Mouse (Mus musculus) kidney, embryonic 15.5 days (tissue): ENCODE results near the gene Parp12. TPM values are rescaled to one million over a fixed set of nuclear protein-coding genes. Genes with fewer than 3 reads are reported as not detected.

ENCODE experiments used
- ATAC-seq: fragments of 200-750 bp; cut with Nextera tagmentation; replicated peaks from 2 replicates; pipeline ENCODE4 v1.8.0; 2017; ENCODE audit warnings: moderate TSS enrichment; ENCODE audit not compliant: low FRiP score
- H3K27ac ChIP-seq: fragments of 300-500 bp; sonication (generic); 2 replicates; pipeline ENCODE4 v1.5.1; 2015; ENCODE audit warnings: mild to moderate bottlenecking, inconsistent platforms
- H3K27me3 ChIP-seq: fragments of 300-500 bp; sonication (generic); 2 replicates; pipeline ENCODE4 v1.6.1; 2015; ENCODE audit warnings: inconsistent platforms
- H3K36me3 ChIP-seq: fragments of 300-500 bp; sonication (generic); 2 replicates; pipeline ENCODE4 v1.6.1; 2015; ENCODE audit warnings: inconsistent platforms
- H3K4me1 ChIP-seq: fragments of 300-500 bp; sonication (generic); 2 replicates; pipeline ENCODE4 v1.6.1; 2015; ENCODE audit warnings: inconsistent platforms
- H3K4me2 ChIP-seq: fragments of 300-500 bp; sonication (generic); 2 replicates; pipeline ENCODE4 v1.6.1; 2015; ENCODE audit warnings: moderate library complexity, mild to moderate bottlenecking, inconsistent platforms
- H3K4me3 ChIP-seq: fragments of 300-500 bp; sonication (generic); replicated peaks from 2 replicates; pipeline ENCODE4 v1.5.1; 2015; ENCODE audit warnings: mild to moderate bottlenecking, inconsistent platforms
- H3K9ac ChIP-seq: fragments of 300-500 bp; sonication (generic); 2 replicates; pipeline ENCODE4 v1.6.1; 2015; ENCODE audit warnings: mild to moderate bottlenecking, inconsistent platforms
- H3K9me3 ChIP-seq: fragments of 300-500 bp; sonication (generic); replicated peaks from 2 replicates; pipeline ENCODE4 v1.6.1; 2016; ENCODE audit warnings: inconsistent platforms
- WGBS: fragments of 180-500 bp; shearing (Covaris S2); methylation state at CpG from one replicate; pipeline ENCODE4 v1.1.7; 2015; ENCODE audit warnings: mixed read lengths; 5-methylcytosine and 5-hydroxymethylcytosine counted together
- polyA plus RNA-seq: library from polyadenylated mRNA; unstranded; fragments of >200 nt; fragmentation: Nextera tagmentation; extraction: Ambion mirVana; gene quantifications from 2 replicates; pipeline ENCODE4 v1.2.1, GENCODE M21; 2015

Gene Parp12
- polyA plus RNA-seq, 1 experiment from 2014 or later, result 8.0 TPM

DNA sequence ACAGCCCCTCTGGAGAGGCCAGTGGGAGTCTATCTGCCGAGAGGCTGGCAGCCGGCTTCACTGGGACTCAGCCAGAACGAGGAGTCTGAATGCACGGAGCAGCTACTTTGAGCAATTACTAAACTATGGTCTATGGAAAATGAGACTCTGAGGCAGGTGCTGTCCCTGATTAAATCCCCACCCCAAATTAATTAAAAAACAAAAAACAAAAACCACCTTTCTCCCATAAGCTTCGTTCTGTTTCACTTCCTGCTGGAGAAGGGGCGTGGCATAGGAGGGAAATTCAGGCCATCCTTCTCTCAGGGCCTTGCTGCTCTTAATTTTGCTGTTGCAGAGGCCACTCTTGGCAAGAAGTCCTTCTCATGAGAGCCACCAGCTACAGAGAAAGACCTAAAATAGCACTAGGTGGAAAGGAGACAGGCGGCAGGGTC, 62.3 kb downstream of the Parp12 start:
- H3K27me3 ChIP-seq, result peaks cover 6% of the 10 kb centered on the region; the same call in 1 of the 2 replicates
- 55% methylated on average over 7 of the region's 7 CpGs for WGBS
- peaks cover 28% of the 10 kb centered on the region for H3K4me1 ChIP-seq
- H3K27ac ChIP-seq, result no peak overlapping the region
- no peaks in the 10 kb centered on the region for H3K36me3 ChIP-seq
- no peak overlapping the region for H3K9ac ChIP-seq
- H3K4me3 ChIP-seq, result no peak overlapping the region
- ATAC-seq, result no peak
- H3K4me2 ChIP-seq, result no peak overlapping the region
- no peaks in the 10 kb centered on the region for H3K9me3 ChIP-seq

DNA sequence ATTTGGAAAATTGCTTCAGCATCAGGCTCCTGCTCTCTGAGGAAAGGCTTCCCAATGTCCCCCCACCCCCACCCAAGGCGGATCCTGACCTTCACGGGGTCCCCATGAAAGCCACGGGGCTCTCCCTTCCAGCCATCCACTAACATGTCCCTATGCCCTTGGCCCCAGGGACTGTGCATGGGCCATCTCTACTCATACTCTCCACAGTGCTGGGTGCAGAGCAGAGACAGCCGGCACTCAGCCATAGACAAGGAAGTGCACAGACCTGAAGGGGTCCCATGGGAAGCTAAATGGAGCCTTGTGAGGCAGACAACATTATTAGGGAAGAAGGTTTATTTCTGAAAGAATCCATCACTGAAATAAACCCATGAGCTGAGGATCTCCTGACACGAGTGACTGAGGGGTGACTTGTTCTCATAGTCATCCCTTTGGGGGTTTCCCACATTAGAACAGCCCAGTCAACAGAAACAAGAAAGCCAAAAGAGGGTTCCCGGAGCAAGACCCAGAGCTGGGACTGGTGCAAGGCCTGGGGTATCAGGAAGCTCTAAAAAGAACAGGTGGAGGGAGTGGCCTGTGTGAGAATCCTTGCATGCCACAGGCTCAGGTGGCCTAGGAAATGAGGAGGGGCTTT, 63.2 kb downstream of the Parp12 start:
- Histone ChIP-seq H3K4me1 (peaks cover 24% of the 10 kb centered on the region), H3K4me3 (no peak overlapping the region), H3K36me3 (no peaks in the 10 kb centered on the region), H3K27me3 (peaks cover 6% of the 10 kb centered on the region; the same call in 1 of the 2 replicates), H3K4me2 (no peak overlapping the region), H3K9ac (no peak overlapping the region), H3K27ac (no peak overlapping the region), H3K9me3 (no peaks in the 10 kb centered on the region)
- WGBS, result 62% methylated on average over 6 of the region's 6 CpGs
- ATAC-seq, result no peak

DNA sequence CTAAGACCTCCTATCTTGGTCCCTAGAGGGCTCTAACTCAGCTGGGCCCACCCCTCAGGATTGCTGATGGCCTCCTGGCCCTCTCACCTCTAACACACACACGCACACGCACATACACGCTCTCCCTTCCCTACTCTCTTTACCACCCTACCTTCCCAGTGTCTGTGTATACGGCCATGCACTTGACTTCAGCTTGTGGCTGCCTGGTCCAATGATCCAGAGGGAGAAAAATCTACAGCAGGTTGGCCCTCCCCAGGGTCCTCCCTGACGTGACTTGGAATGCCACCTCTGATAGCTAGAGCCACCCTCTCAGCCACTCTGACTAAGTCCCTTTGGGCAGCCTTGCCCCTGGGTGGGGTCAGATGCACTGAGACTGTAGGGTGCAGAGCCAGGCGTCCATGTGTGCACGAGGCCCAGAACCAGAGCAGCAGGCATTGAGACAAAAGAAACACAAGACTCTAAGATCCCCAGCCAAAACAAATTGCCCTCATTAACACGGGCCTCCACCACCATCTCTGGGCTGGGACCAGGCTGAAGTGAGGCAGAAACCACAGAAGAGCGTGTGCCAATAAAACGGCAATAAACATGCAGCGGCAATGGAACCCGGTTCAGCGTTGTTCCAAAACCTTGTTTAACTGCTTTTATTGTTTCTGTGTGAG, 63.8 kb downstream of the Parp12 start:
- whole genome bisulfite sequencing, result 53% methylated on average over 13 of the region's 13 CpGs
- Histone ChIP-seq H3K27ac (no peak overlapping the region), H3K27me3 (peaks cover 6% of the 10 kb centered on the region; the same call in 1 of the 2 replicates), H3K36me3 (no peaks in the 10 kb centered on the region), H3K4me3 (no peak overlapping the region), H3K4me1 (peaks cover 22% of the 10 kb centered on the region), H3K4me2 (no peak overlapping the region), H3K9me3 (no peaks in the 10 kb centered on the region), H3K9ac (no peak overlapping the region)
- no peak for ATAC-seq

DNA sequence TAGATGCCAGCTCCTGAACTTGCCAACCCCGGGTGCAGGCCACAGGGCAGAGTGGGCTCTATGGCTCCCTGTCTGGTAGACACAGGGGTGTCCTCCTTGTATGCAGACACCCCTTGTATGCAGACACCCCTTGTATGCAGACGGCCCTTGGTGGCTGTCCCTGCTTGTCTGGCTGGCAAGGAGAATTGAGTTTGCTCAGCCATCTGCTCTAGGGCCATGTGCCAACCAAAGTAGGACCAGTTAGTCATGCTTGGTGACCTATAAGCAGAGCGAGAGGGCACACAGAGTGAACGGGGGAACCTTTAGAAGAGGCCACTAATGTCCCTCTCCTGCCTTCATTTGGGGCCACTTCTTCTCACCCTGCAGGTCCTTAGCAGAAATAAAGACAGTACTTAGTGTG, 65.5 kb downstream of the Parp12 start:
- WGBS, result 79% methylated on average over 4 of the region's 4 CpGs
- H3K4me1 ChIP-seq, result peaks cover 26% of the 10 kb centered on the region
- no peak overlapping the region for H3K27ac ChIP-seq
- no peaks in the 10 kb centered on the region for H3K36me3 ChIP-seq
- no peak for ATAC-seq
- no peak overlapping the region for H3K9ac ChIP-seq
- no peak overlapping the region for H3K4me3 ChIP-seq
- H3K4me2 ChIP-seq, result no peak overlapping the region
- no peaks in the 10 kb centered on the region for H3K9me3 ChIP-seq
- H3K27me3 ChIP-seq, result peaks cover 6% of the 10 kb centered on the region; the same call in 1 of the 2 replicates

DNA sequence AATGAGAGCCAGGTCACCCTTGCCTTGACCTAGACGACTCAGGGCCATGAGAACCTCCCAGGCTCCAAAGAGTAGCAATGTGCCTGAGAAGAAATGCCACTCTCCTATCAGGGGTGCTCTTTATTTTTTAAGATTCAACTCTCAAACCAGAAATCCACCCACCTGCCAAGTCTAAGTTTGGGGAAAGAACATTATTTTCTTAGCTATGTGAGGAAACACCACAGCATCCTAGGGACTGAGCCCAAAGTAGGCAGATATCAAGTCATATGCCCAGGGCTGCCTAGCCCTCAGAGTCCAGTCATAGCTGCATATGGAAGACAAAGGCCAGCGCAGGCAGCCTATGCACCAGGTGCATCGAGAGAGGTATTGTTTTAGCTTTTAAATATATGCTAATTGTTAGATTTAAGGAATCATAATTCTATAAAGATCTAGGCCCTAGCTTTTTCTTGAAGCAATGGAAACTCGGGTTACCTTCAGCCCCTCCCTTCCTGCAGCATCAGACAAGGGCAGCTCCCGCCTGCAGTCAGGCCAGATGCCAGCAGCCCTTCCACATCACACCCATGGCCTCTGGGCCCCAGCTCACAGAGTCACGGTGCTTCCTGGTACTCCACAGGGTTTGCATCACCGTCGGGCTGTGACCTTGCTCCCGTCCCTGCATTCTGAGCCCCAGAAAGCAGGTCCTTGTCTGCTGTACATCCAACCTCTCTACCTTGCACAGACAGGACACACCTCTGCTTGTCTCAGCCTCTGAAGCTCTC, 66.2 kb downstream of the Parp12 start:
- H3K36me3 ChIP-seq, result no peaks in the 10 kb centered on the region
- H3K27ac ChIP-seq, result no peak overlapping the region
- H3K4me3 ChIP-seq, result no peak overlapping the region
- ATAC-seq, result no peak
- H3K4me1 ChIP-seq, result peaks cover 26% of the 10 kb centered on the region
- no peaks in the 10 kb centered on the region for H3K9me3 ChIP-seq
- no peak overlapping the region for H3K4me2 ChIP-seq
- H3K9ac ChIP-seq, result no peak overlapping the region
- H3K27me3 ChIP-seq, result peaks cover 6% of the 10 kb centered on the region; the same call in 1 of the 2 replicates
- 67% methylated on average over 9 of the region's 9 CpGs for WGBS

DNA sequence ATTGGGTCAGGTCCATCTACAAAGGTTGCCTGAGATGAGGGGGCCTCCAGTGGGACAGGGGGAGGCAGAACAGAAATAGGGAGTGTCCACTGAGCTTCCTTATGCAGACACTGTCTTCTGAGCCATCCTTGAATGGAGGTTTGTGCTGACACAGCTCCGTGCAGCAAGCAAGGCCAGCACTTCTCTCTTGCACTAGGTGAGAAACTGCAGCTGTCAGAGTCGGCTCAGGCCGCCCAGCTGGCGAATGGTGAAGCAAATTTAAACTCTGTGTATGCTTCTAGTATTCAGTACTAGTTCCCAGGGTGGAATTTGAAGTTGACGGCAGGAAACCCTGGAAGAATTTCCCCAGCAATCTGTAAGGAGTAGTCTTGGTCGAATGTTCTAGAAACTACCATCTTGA, 67.3 kb downstream of the Parp12 start:
- H3K27ac ChIP-seq, result no peak overlapping the region

DNA sequence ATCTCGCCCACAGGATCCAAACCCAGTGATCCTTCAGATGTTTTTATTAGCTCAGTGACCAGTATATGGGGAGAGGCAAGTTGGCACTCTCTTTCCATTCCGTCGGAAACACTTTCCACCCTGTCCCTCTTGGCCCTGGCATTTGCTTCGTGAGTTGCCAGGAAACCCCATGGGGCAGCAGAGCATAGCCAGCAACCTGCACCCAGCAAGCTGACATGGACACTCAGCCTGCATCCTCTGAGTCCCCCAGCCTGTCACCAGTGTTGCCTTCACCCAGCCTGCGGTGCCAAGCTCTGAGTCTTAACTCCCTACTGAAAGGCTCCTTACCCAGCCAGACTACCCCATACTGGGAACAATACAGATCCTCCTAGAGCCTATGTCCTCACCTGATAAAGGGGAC, 69.0 kb downstream of the Parp12 start:
- H3K9me3 ChIP-seq, result no peaks in the 10 kb centered on the region
- no peak overlapping the region for H3K4me2 ChIP-seq

More for the DNA sequence above, 67.3 kb downstream of the Parp12 start:
- WGBS, result 51% methylated on average over 6 of the region's 6 CpGs
- Histone ChIP-seq H3K27me3 (peaks cover 6% of the 10 kb centered on the region; the same call in 1 of the 2 replicates), H3K4me2 (no peak overlapping the region), H3K4me3 (no peak overlapping the region), H3K36me3 (no peaks in the 10 kb centered on the region), H3K9ac (no peak overlapping the region), H3K4me1 (peaks cover 22% of the 10 kb centered on the region), H3K9me3 (no peaks in the 10 kb centered on the region)
- no peak for ATAC-seq

DNA sequence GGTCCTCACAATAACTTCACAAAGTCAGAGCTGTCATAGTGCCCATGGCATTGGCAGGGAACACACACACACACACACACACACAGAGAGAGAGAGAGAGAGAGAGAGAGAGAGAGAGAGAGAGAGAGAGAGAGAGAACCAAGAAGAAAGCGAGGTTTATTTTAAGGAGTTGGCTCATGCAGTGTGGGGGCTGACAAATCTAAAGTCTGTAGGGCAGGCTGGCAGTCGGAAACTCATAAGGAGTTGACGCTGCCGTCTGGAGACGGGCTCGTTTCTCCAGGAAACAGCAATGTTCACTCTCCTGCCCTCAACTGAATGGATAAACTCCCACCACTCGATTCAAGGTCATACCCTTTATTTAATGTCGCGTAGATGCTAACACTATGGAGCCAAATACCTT, 77.7 kb downstream of the Parp12 start:
- Histone ChIP-seq H3K4me1 (peaks cover 8% of the 10 kb centered on the region), H3K4me2 (no peak overlapping the region), H3K36me3 (no peaks in the 10 kb centered on the region), H3K27ac (no peak overlapping the region), H3K9ac (no peak overlapping the region), H3K27me3 (no peaks in the 10 kb centered on the region), H3K4me3 (no peak overlapping the region), H3K9me3 (no peaks in the 10 kb centered on the region)
- no peak for ATAC-seq
- 65% methylated on average over 9 of the region's 9 CpGs for WGBS

More for the DNA sequence above, 69.0 kb downstream of the Parp12 start:
- 53% methylated on average over 5 of the region's 5 CpGs for WGBS
- no peak overlapping the region for H3K27ac ChIP-seq
- H3K36me3 ChIP-seq, result no peaks in the 10 kb centered on the region
- H3K4me3 ChIP-seq, result no peak overlapping the region
- peaks cover 15% of the 10 kb centered on the region for H3K4me1 ChIP-seq
- peaks cover 6% of the 10 kb centered on the region; the same call in 1 of the 2 replicates for H3K27me3 ChIP-seq
- ATAC-seq, result no peak
- no peak overlapping the region for H3K9ac ChIP-seq

Other genes starting within 250 kb of the Parp12 start
- 5.3 and 6.4 TPM in 2 replicates for gene Tbxas1, start 242.9 kb downstream of the Parp12 start, polyA plus RNA-seq
- 28.6 and 30.8 TPM in 2 replicates for gene Hipk2, start 242.2 kb downstream of the Parp12 start, polyA plus RNA-seq
- gene Kdm7a, start 88.4 kb upstream of the Parp12 start, polyA plus RNA-seq, result 6.4 and 6.7 TPM in 2 replicates